Mouse (Mus musculus) layer of hippocampus, adult 11-12 months (tissue): ENCODE data around the gene Gm38655.
"Not testable (repeated sequence)": the region's sequence is repeated elsewhere in the genome, so short reads cannot be mapped to it uniquely, and the experiment has no call there.

Experiments
- DNase-seq: peaks from one replicate; pipeline ENCODE4 v3.0.0; 2022; ENCODE audit warnings: low spot score

Gm38655 gene

GRCm38 (mm10) chr17:25169706-25170105, 5.6 kb downstream of the Gm38655 start:
- DNase-seq: no peak

- no peak for DNase-seq
These were observed 9.2 kb downstream of the Gm38655 start for GRCm38 (mm10) chr17:25165970-25166671.

GRCm38 (mm10) chr17:25164770-25165169, 10.5 kb downstream of the Gm38655 start:
- no peak for DNase-seq

GRCm38 (mm10) chr17:25163387-25163786, 11.9 kb downstream of the Gm38655 start:
- DNase-seq: no peak

- no peak for DNase-seq
These were observed 13.1 kb downstream of the Gm38655 start, which contains the start of gene Ccdc154 for GRCm38 (mm10) chr17:25162161-25162560. Gene Ccdc154 (plus strand): TSS chr17:25162461.

GRCm38 (mm10) chr17:25139960-25140359, 35.3 kb downstream of the Gm38655 start:
- no peak for DNase-seq

GRCm38 (mm10) chr17:25138803-25139202, 36.5 kb downstream of the Gm38655 start:
- no peak for DNase-seq

- DNase-seq: no peak
These were observed 39.6 kb downstream of the Gm38655 start for GRCm38 (mm10) chr17:25135622-25136021.

- peak; percentile 95 for DNase-seq
These were observed 42.0 kb downstream of the Gm38655 start, which contains the start of gene Clcn7 for GRCm38 (mm10) chr17:25133275-25133698. Gene Clcn7 (plus strand): TSS chr17:25133391.

GRCm38 (mm10) chr17:25130060-25130459, 45.2 kb downstream of the Gm38655 start:
- no peak for DNase-seq

- no peak for DNase-seq
These were observed 47.6 kb downstream of the Gm38655 start for GRCm38 (mm10) chr17:25127681-25128080.

GRCm38 (mm10) chr17:25127079-25127478, 48.2 kb downstream of the Gm38655 start:
- peak; percentile 51 for DNase-seq

GRCm38 (mm10) chr17:25125442-25126060, 49.7 kb downstream of the Gm38655 start:
- DNase-seq: not testable (repeated sequence)

- DNase-seq: no peak
These were observed 51.3 kb downstream of the Gm38655 start for GRCm38 (mm10) chr17:25123979-25124378.
